Mouse (Mus musculus) limb, embryonic 13.5 days (tissue): ENCODE measurements around the gene Drosha. TPM values are rescaled to one million over a fixed set of nuclear protein-coding genes. Genes with fewer than 3 reads are reported as not detected.

Experiments
- ATAC-seq: fragments of 200-750 bp; cut with Nextera tagmentation; 2 replicates; pipeline ENCODE4 v1.8.0; 2017; ENCODE audit warnings: low read depth, moderate number of reproducible peaks, moderate TSS enrichment; ENCODE audit not compliant: low FRiP score
- H3K27ac ChIP-seq: fragments of 300-500 bp; sonication (generic); 2 replicates; pipeline ENCODE4 v1.5.1; 2015; ENCODE audit warnings: inconsistent platforms, mild to moderate bottlenecking, moderate library complexity
- H3K27me3 ChIP-seq: fragments of 300-500 bp; sonication (generic); 2 replicates; pipeline ENCODE4 v1.6.1; 2015; ENCODE audit warnings: mild to moderate bottlenecking, inconsistent platforms
- H3K36me3 ChIP-seq: fragments of 300-500 bp; sonication (generic); 2 replicates; pipeline ENCODE4 v1.6.1; 2015; ENCODE audit warnings: inconsistent platforms, mild to moderate bottlenecking, moderate library complexity
- H3K4me1 ChIP-seq: fragments of 300-500 bp; sonication (generic); 2 replicates; pipeline ENCODE4 v1.6.1; 2015; ENCODE audit warnings: inconsistent platforms
- H3K4me2 ChIP-seq: fragments of 300-500 bp; sonication (generic); replicated peaks from 2 replicates; pipeline ENCODE4 v1.6.1; 2015; ENCODE audit warnings: inconsistent platforms, mild to moderate bottlenecking, moderate library complexity
- H3K4me3 ChIP-seq: fragments of 300-500 bp; sonication (generic); 2 replicates; pipeline ENCODE4 v1.5.1; 2015; ENCODE audit warnings: moderate library complexity, mild to moderate bottlenecking, inconsistent platforms
- H3K9ac ChIP-seq: fragments of 300-500 bp; sonication (generic); 2 replicates; pipeline ENCODE4 v1.6.1; 2015; ENCODE audit warnings: mild to moderate bottlenecking, inconsistent platforms
- H3K9me3 ChIP-seq: fragments of 300-500 bp; sonication (generic); 2 replicates; pipeline ENCODE4 v1.6.1; 2016; ENCODE audit warnings: inconsistent platforms
- WGBS: fragments of 180-500 bp; shearing (Covaris S2); methylation state at CpG from one replicate; pipeline ENCODE4 v1.1.7; 2015; 5-methylcytosine and 5-hydroxymethylcytosine counted together
- polyA plus RNA-seq: library from polyadenylated mRNA; unstranded; fragments of >200 nt; fragmentation: Nextera tagmentation; extraction: Ambion mirVana; gene quantifications from 2 replicates; pipeline ENCODE4 v1.2.1, GENCODE M21; 2015

Drosha gene
- polyA plus RNA-seq, 1 experiment from 2014 or later = 47.6 TPM

DNA sequence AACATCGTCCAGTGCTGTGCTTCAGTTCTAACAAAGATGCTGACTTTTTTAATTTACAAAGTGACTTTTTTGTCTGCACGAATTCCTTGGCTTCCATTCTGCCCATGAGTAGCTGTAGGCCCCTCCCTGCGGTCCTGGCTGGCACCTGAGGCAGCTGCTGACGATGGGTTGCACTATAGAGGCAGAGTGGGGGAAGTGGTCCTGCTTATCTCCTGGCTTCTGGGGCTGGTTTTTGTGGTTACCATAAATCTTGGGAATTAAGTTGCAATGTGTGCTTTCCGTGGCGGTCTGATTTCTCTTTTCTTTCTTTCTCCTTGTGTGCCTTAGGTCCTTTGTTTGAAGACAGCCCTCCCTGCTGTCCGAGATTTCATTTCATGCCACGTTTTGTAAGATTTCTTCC is 42.7 kb downstream of the Drosha start:
- H3K36me3 ChIP-seq = peaks cover 65% of the 10 kb centered on the region
- WGBS = 57% methylated on average over 8 of the region's 8 CpGs

DNA sequence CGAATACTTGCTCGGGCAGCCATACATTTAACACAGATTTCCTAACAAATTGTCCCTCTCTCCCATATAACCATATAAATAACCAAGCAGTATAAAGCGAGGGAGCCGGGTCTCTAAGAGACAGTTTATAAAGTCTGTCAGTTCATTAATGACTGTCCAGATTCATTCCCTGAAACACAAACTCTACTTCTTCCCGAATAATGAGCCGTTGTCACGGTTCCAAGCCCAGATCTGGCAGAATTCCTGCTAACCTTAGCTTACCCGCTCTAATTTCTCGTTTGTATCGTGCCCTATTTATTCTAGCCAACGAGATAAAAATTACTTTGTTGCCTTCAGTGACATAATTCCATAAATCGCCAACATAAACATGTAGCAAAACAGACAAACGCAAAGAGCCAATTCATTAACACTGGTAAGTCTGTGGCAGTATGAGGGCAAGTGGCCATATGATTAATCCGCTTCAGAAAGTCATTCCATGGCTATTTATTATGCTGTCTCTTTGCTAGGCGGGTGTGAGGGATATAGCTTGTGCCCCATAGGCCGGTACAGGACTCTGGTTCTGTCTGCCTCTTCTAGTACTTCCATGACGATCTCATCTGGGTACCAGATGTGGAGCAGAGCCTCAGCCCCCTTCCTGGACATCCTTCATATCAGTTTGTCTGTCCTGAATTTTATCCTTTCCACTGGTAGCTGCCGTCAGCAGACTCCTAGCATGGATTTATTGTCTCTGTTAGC is 51.0 kb downstream of the Drosha start:
- peaks cover 13% of the 10 kb centered on the region; the same call in 1 of the 2 replicates for H3K4me1 ChIP-seq
- H3K9me3 ChIP-seq = no peaks in the 10 kb centered on the region
- H3K4me2 ChIP-seq = no peak overlapping the region
- no peak overlapping the region for H3K27ac ChIP-seq
- peaks cover 69% of the 10 kb centered on the region for H3K36me3 ChIP-seq
- WGBS = 51% methylated on average over 18 of the region's 18 CpGs
- peak; percentile 48; the same call in 1 of the 2 replicates for ATAC-seq
- no peak overlapping the region for H3K9ac ChIP-seq
- H3K4me3 ChIP-seq = no peak overlapping the region
- H3K27me3 ChIP-seq = no peaks in the 10 kb centered on the region

More for the DNA sequence above, 42.7 kb downstream of the Drosha start:
- Histone ChIP-seq H3K4me1 (0 out of 2 replicates have a peak, but pooled peaks cover 2% of the 10 kb centered on the region), H3K9ac (no peak overlapping the region), H3K4me2 (no peak overlapping the region), H3K4me3 (no peak overlapping the region), H3K27me3 (no peaks in the 10 kb centered on the region), H3K27ac (no peak overlapping the region), H3K9me3 (no peaks in the 10 kb centered on the region)
- ATAC-seq = no peak

GRCm38 (mm10) chr15:12876266-12876665 is 51.7 kb downstream of the Drosha start:
- 75% methylated on average over 2 of the region's 2 CpGs for WGBS
- no peak overlapping the region for H3K4me3 ChIP-seq
- no peak overlapping the region for H3K27ac ChIP-seq
- no peak overlapping the region for H3K4me2 ChIP-seq
- no peak overlapping the region for H3K9ac ChIP-seq
- no peaks in the 10 kb centered on the region for H3K9me3 ChIP-seq
- H3K4me1 ChIP-seq = peaks cover 13% of the 10 kb centered on the region; the same call in 1 of the 2 replicates
- ATAC-seq = no peak
- H3K27me3 ChIP-seq = no peaks in the 10 kb centered on the region
- peaks cover 68% of the 10 kb centered on the region for H3K36me3 ChIP-seq

- no peaks in the 10 kb centered on the region for H3K27me3 ChIP-seq
- ATAC-seq = no peak
- no peaks in the 10 kb centered on the region for H3K9me3 ChIP-seq
- WGBS = 96% methylated on average over 4 of the region's 4 CpGs
- peaks cover 69% of the 10 kb centered on the region for H3K36me3 ChIP-seq
- peaks cover 13% of the 10 kb centered on the region; the same call in 1 of the 2 replicates for H3K4me1 ChIP-seq
- no peak overlapping the region for H3K4me3 ChIP-seq
- H3K4me2 ChIP-seq = no peak overlapping the region
- no peak overlapping the region for H3K27ac ChIP-seq
- H3K9ac ChIP-seq = no peak overlapping the region
These were observed 52.3 kb downstream of the Drosha start for GRCm38 (mm10) chr15:12876881-12877280.

DNA sequence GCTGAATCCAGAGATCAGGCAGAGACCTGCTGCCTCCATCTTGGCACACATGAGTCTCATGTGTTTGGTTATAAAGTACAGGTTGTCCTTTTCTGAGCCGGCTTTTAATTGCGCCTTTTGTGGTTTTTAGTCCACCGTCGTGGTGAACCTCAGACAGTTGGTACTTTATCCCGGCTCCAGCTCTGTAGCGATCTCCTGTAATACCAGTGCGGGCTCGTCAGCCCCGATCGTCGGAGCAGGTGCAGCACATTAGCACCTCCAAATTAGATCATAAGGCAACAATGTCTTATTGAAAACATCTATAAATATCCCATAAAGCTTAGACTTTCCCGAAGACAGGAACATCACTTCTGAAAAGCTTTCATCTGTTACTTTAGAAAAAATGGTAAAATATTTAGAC is 53.3 kb downstream of the Drosha start:
- peaks cover 13% of the 10 kb centered on the region; the same call in 1 of the 2 replicates for H3K4me1 ChIP-seq
- H3K4me2 ChIP-seq = no peak overlapping the region
- no peaks in the 10 kb centered on the region for H3K27me3 ChIP-seq
- WGBS = 74% methylated on average over 12 of the region's 12 CpGs
- no peak overlapping the region for H3K4me3 ChIP-seq
- H3K9ac ChIP-seq = no peak overlapping the region
- peaks cover 78% of the 10 kb centered on the region for H3K36me3 ChIP-seq
- H3K9me3 ChIP-seq = no peaks in the 10 kb centered on the region
- no peak overlapping the region for H3K27ac ChIP-seq
- ATAC-seq = no peak

GRCm38 (mm10) chr15:12878581-12878980 is 54.0 kb downstream of the Drosha start:
- no peak overlapping the region for H3K9ac ChIP-seq
- WGBS = 92% methylated on average over 9 of the region's 9 CpGs
- H3K4me2 ChIP-seq = no peak overlapping the region
- no peaks in the 10 kb centered on the region for H3K27me3 ChIP-seq
- H3K36me3 ChIP-seq = peaks cover 82% of the 10 kb centered on the region
- H3K27ac ChIP-seq = no peak overlapping the region
- peaks cover 13% of the 10 kb centered on the region; the same call in 1 of the 2 replicates for H3K4me1 ChIP-seq
- no peaks in the 10 kb centered on the region for H3K9me3 ChIP-seq
- H3K4me3 ChIP-seq = no peak overlapping the region
- no peak for ATAC-seq

- no peak for ATAC-seq
- WGBS = 87% methylated on average over 8 of the region's 8 CpGs
- Histone ChIP-seq H3K4me2 (no peak overlapping the region), H3K9ac (no peak overlapping the region), H3K27me3 (no peaks in the 10 kb centered on the region), H3K4me1 (peaks cover 12% of the 10 kb centered on the region; the same call in 1 of the 2 replicates), H3K27ac (no peak overlapping the region), H3K36me3 (peaks cover 86% of the 10 kb centered on the region), H3K4me3 (no peak overlapping the region), H3K9me3 (no peaks in the 10 kb centered on the region)
These were observed 55.3 kb downstream of the Drosha start for GRCm38 (mm10) chr15:12879937-12880336.

DNA sequence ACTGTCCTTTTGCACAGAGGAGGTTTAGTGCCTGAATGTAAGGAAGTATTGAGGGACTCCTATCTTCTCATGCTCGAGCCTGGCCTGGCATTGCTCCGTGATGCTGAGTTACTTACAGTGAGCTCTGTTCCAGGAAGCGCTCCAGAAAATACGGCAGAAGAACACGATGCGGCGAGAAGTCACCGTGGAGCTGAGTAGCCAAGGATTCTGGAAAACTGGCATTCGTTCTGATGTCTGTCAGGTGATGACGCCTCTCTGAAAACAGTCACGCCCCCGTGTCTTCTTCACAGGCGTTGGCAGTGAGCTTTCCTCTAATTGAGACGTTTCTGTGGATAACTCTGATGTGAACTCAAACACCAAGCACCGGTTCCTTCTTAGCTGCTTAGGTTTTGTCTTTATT is 60.2 kb downstream of the Drosha start:
- no peak overlapping the region for H3K4me3 ChIP-seq
- 93% methylated on average over 15 of the region's 15 CpGs for whole genome bisulfite sequencing
- no peak overlapping the region for H3K9ac ChIP-seq
- peaks cover 90% of the 10 kb centered on the region for H3K36me3 ChIP-seq
- no peaks in the 10 kb centered on the region for H3K27me3 ChIP-seq
- H3K27ac ChIP-seq = no peak overlapping the region
- H3K9me3 ChIP-seq = no peaks in the 10 kb centered on the region
- no peak overlapping the region for H3K4me2 ChIP-seq
- no peak for ATAC-seq
- H3K4me1 ChIP-seq = no peaks in the 10 kb centered on the region

- H3K4me2 ChIP-seq = no peak overlapping the region
- no peaks in the 10 kb centered on the region for H3K4me1 ChIP-seq
- no peak overlapping the region for H3K4me3 ChIP-seq
- peaks cover 90% of the 10 kb centered on the region for H3K36me3 ChIP-seq
- no peaks in the 10 kb centered on the region for H3K27me3 ChIP-seq
- no peaks in the 10 kb centered on the region for H3K9me3 ChIP-seq
- H3K27ac ChIP-seq = no peak overlapping the region
- H3K9ac ChIP-seq = no peak overlapping the region
- 92% methylated on average over 11 of the region's 11 CpGs for whole genome bisulfite sequencing
- ATAC-seq = no peak
These were observed 60.7 kb downstream of the Drosha start for GRCm38 (mm10) chr15:12885361-12885760.

GRCm38 (mm10) chr15:12887206-12887605 is 62.6 kb downstream of the Drosha start:
- no peak overlapping the region for H3K9ac ChIP-seq
- no peak overlapping the region for H3K4me2 ChIP-seq
- no peaks in the 10 kb centered on the region for H3K9me3 ChIP-seq
- H3K4me1 ChIP-seq = no peaks in the 10 kb centered on the region
- no peak overlapping the region for H3K4me3 ChIP-seq
- H3K36me3 ChIP-seq = peaks cover 87% of the 10 kb centered on the region
- 88% methylated on average over 8 of the region's 8 CpGs for WGBS
- ATAC-seq = no peak
- no peaks in the 10 kb centered on the region for H3K27me3 ChIP-seq
- no peak overlapping the region for H3K27ac ChIP-seq

GRCm38 (mm10) chr15:12888312-12888711 is 63.7 kb downstream of the Drosha start:
- no peak overlapping the region for H3K4me3 ChIP-seq
- H3K4me1 ChIP-seq = no peaks in the 10 kb centered on the region
- H3K36me3 ChIP-seq = peaks cover 80% of the 10 kb centered on the region
- no peak overlapping the region for H3K9ac ChIP-seq
- 93% methylated on average over 4 of the region's 4 CpGs for WGBS
- no peaks in the 10 kb centered on the region for H3K27me3 ChIP-seq
- no peak overlapping the region for H3K4me2 ChIP-seq
- H3K9me3 ChIP-seq = no peaks in the 10 kb centered on the region
- H3K27ac ChIP-seq = no peak overlapping the region
- ATAC-seq = no peak

DNA sequence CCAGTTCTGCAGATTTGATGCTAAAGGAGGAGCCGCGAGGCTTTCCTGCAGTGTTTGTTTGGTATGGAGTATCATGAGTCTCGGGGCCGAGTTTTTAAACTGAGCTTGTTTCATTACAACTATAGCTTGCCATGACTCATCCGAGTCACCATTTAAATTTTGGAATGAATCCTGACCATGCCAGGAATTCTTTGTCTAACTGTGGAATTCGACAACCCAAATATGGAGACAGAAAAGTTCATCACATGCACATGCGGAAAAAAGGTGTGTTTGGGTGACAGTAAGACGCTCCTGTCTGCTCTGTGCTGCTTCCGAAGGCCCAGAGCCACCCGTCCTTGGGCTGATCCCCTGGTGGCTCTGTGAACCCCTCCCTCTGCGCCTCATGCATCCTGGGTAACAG is 65.3 kb downstream of the Drosha start:
- no peak overlapping the region for H3K4me3 ChIP-seq
- 92% methylated on average over 11 of the region's 11 CpGs for WGBS
- H3K4me1 ChIP-seq = no peaks in the 10 kb centered on the region
- no peak overlapping the region for H3K27ac ChIP-seq
- no peak overlapping the region for H3K9ac ChIP-seq
- no peaks in the 10 kb centered on the region for H3K9me3 ChIP-seq
- no peak for ATAC-seq
- H3K4me2 ChIP-seq = no peak overlapping the region
- H3K27me3 ChIP-seq = no peaks in the 10 kb centered on the region
- peaks cover 80% of the 10 kb centered on the region for H3K36me3 ChIP-seq

GRCm38 (mm10) chr15:12895426-12895825 is 70.8 kb downstream of the Drosha start:
- H3K4me3 ChIP-seq = no peak overlapping the region
- H3K4me1 ChIP-seq = no peaks in the 10 kb centered on the region
- no peak overlapping the region for H3K4me2 ChIP-seq
- H3K27ac ChIP-seq = no peak overlapping the region
- no peaks in the 10 kb centered on the region for H3K27me3 ChIP-seq
- no peak overlapping the region for H3K9ac ChIP-seq
- 93% methylated on average over 13 of the region's 13 CpGs for WGBS
- peaks cover 80% of the 10 kb centered on the region for H3K36me3 ChIP-seq
- no peaks in the 10 kb centered on the region for H3K9me3 ChIP-seq
- no peak for ATAC-seq
